Mouse (Mus musculus) lung, postnatal 14 days (tissue): ENCODE results near the gene Hsph1.

Experiments
- DNase-seq: peaks from one replicate; pipeline ENCODE4 v3.0.0; 2021

Hsph1 gene

DNA sequence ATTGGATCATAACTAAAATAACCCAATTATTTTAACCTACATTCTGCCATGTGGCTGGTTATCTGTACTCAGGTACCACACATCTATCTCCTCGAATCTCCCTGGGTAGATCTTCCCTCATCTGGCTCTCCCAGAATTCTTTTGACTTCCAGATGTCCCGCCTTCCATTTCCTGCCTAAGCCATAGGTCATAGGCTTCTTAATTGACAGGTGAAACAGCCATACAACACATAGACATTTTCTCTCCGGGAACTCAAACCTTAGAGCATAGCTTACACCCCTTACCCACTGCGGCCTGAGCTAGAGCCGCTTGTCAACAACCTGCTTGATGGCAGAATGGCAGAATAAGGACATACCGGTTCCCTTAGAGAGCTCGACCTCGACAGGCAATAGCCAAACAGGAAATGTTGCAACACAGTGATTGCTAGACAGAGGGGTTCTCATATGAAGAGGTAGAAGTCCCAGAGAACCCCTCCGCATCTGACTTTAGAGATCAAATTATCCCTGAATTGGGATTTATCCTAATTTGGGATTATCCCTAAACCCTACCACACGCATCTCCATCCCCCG is 48.8 kb downstream of the Hsph1 start:
- no peak for DNase-seq

- no peak for DNase-seq
Observed at GRCm38 (mm10) chr5:149585910-149586309, 50.3 kb downstream of the Hsph1 start.

- no peak for DNase-seq
Observed at GRCm38 (mm10) chr5:149585231-149585630, 50.9 kb downstream of the Hsph1 start.

GRCm38 (mm10) chr5:149584154-149584655 is 52.0 kb downstream of the Hsph1 start:
- DNase-seq, result peak; percentile 49

GRCm38 (mm10) chr5:149583507-149583906 is 52.7 kb downstream of the Hsph1 start:
- DNase-seq, result no peak

GRCm38 (mm10) chr5:149582642-149583262 is 53.4 kb downstream of the Hsph1 start:
- DNase-seq, result no peak

DNA sequence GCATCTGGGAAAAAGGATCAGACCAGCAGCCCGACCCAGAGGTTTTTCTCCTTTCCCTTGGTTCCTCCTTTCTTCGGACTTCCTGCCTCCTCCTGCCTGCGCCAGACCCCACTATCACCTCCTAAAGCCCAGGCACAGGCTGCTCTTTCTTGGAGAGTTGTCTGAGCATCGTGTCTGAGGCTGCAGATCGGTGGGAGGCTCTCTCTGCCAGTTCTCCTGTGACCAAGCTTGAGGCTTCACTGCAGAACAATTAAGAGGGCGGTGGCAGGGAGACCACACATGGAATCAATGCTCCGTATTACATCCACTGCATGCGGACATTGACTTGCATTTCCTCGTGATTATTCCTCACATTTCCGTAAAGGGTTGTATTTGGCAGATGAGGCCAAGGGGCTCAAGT is 58.7 kb downstream of the Hsph1 start:
- no peak for DNase-seq

GRCm38 (mm10) chr5:149576977-149577376 is 59.2 kb downstream of the Hsph1 start:
- no peak for DNase-seq

GRCm38 (mm10) chr5:149568993-149569392 is 67.2 kb downstream of the Hsph1 start:
- DNase-seq, result peak; percentile 28

- DNase-seq, result peak; percentile 61
Observed at GRCm38 (mm10) chr5:149566957-149567356, 69.2 kb downstream of the Hsph1 start.

DNA sequence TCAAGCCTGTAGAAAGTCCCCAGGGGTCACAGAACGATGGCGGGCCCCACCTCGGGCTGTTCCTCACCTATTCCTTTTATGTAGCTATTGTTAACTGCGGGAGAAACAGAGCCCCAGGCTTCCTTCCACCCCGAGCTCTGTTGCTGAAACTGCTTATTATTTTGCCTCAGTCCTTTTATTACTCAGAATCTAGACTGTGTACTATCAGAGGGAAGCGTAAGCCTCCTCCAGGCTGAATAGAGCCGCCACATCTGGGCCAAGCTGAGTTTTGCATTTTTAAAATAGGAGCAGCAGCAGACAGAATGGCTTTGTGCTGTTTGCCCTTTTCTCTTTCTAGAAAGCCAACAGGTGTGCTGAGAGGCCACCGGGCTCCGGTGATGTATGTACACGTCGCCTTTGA is 70.2 kb downstream of the Hsph1 start:
- DNase-seq, result no peak
